Mouse (Mus musculus): Measurements from ENCODE around the gene Zfp526.

- TF ChIP-seq CTCF (IDR thresholded peaks at IDR 0.05; ENCODE audit: insufficient read depth, low read depth, low read length) (no peak), POLR2A (IDR thresholded peaks at IDR 0.05; ENCODE audit: insufficient read depth, low read depth, low read length) (no peak)
These were observed 12.0 kb upstream of the Zfp526 start for GRCm38 (mm10) chr7:25209161-25209622.
